Mouse (Mus musculus): ENCODE data around the gene Kcnd2. TPM values are rescaled to one million over a fixed set of nuclear protein-coding genes. Genes with fewer than 3 reads are reported as not detected.

Kcnd2 gene
- polyA plus RNA-seq, 1 experiment from 2014 or later, result 1.6 TPM

- H3K9me3 ChIP-seq (ENCODE audit: control insufficient read depth, low read length), result no peaks in the 10 kb centered on the region
- H3K36me3 ChIP-seq (ENCODE audit: control insufficient read depth, insufficient read depth, low read length), result no peaks in the 10 kb centered on the region
- H3K4me3 ChIP-seq (ENCODE audit: low read depth, low read length), result no peak overlapping the region
- H3K9ac ChIP-seq (ENCODE audit: low read length), result no peak overlapping the region
- 0 out of 2 replicates have a peak, but pooled peaks cover 3% of the 10 kb centered on the region for H3K4me1 ChIP-seq (replicated peaks; ENCODE audit: control insufficient read depth, insufficient read depth, low read length)
- H3K27ac ChIP-seq (ENCODE audit: low read depth), result no peak overlapping the region
- no peaks in the 10 kb centered on the region for H3K27me3 ChIP-seq (replicated peaks; ENCODE audit: control insufficient read depth, insufficient read depth, low read length)
- ATAC-seq (replicated peaks; ENCODE audit: low FRiP score, low TSS enrichment, low read depth) (no peak), DNase-seq (ENCODE audit: low spot score) (no peak)
- H3K4me2 ChIP-seq (ENCODE audit: low read length), result no peak overlapping the region
- WGBS, result 58% methylated on average over 6 of the region's 6 CpGs
Measured at GRCm38 (mm10) chr6:21570964-21571363, 355.7 kb downstream of the Kcnd2 start.

GRCm38 (mm10) chr6:21590156-21590555 is 374.9 kb downstream of the Kcnd2 start:
- Histone ChIP-seq H3K27ac (ENCODE audit: low read depth) (no peak overlapping the region), H3K9ac (ENCODE audit: low read length) (no peak overlapping the region), H3K4me2 (ENCODE audit: low read length) (no peak overlapping the region), H3K27me3 (replicated peaks; ENCODE audit: control insufficient read depth, insufficient read depth, low read length) (no peaks in the 10 kb centered on the region), H3K4me3 (ENCODE audit: low read depth, low read length) (no peak overlapping the region), H3K36me3 (ENCODE audit: control insufficient read depth, insufficient read depth, low read length) (no peaks in the 10 kb centered on the region), H3K4me1 (replicated peaks; ENCODE audit: control insufficient read depth, insufficient read depth, low read length) (no peaks in the 10 kb centered on the region), H3K9me3 (ENCODE audit: control insufficient read depth, low read length) (no peaks in the 10 kb centered on the region)
- no peak for DNase-seq (ENCODE audit: low spot score)
- no peak for ATAC-seq (replicated peaks; ENCODE audit: low FRiP score, low TSS enrichment, low read depth)
- 89% methylated on average over 3 of the region's 3 CpGs for whole genome bisulfite sequencing

GRCm38 (mm10) chr6:21597424-21597823 is 382.1 kb downstream of the Kcnd2 start:
- DNase-seq (ENCODE audit: low spot score) (no peak), ATAC-seq (replicated peaks; ENCODE audit: low FRiP score, low TSS enrichment, low read depth) (no peak)
- Histone ChIP-seq H3K27me3 (replicated peaks; ENCODE audit: control insufficient read depth, insufficient read depth, low read length) (no peaks in the 10 kb centered on the region), H3K4me3 (ENCODE audit: low read depth, low read length) (no peak overlapping the region), H3K4me1 (replicated peaks; ENCODE audit: control insufficient read depth, insufficient read depth, low read length) (no peaks in the 10 kb centered on the region), H3K9me3 (ENCODE audit: control insufficient read depth, low read length) (no peaks in the 10 kb centered on the region), H3K27ac (ENCODE audit: low read depth) (no peak overlapping the region), H3K9ac (ENCODE audit: low read length) (no peak overlapping the region), H3K36me3 (ENCODE audit: control insufficient read depth, insufficient read depth, low read length) (no peaks in the 10 kb centered on the region), H3K4me2 (ENCODE audit: low read length) (no peak overlapping the region)
- WGBS, result 70% methylated on average over 3 of the region's 3 CpGs

GRCm38 (mm10) chr6:21609381-21610059 is 394.2 kb downstream of the Kcnd2 start:
- H3K4me3 ChIP-seq (ENCODE audit: low read depth, low read length), result no peak overlapping the region
- H3K4me1 ChIP-seq (replicated peaks; ENCODE audit: control insufficient read depth, insufficient read depth, low read length), result no peaks in the 10 kb centered on the region
- H3K27me3 ChIP-seq (replicated peaks; ENCODE audit: control insufficient read depth, insufficient read depth, low read length), result no peaks in the 10 kb centered on the region
- ATAC-seq (replicated peaks; ENCODE audit: low FRiP score, low TSS enrichment, low read depth), result no peak
- no peak for DNase-seq (ENCODE audit: low spot score)
- no peak overlapping the region for H3K4me2 ChIP-seq (ENCODE audit: low read length)
- no peaks in the 10 kb centered on the region for H3K36me3 ChIP-seq (ENCODE audit: control insufficient read depth, insufficient read depth, low read length)
- 74% methylated on average over 7 of the region's 7 CpGs for WGBS
- H3K27ac ChIP-seq (ENCODE audit: low read depth), result no peak overlapping the region
- no peaks in the 10 kb centered on the region for H3K9me3 ChIP-seq (ENCODE audit: control insufficient read depth, low read length)
- H3K9ac ChIP-seq (ENCODE audit: low read length), result no peak overlapping the region

DNA sequence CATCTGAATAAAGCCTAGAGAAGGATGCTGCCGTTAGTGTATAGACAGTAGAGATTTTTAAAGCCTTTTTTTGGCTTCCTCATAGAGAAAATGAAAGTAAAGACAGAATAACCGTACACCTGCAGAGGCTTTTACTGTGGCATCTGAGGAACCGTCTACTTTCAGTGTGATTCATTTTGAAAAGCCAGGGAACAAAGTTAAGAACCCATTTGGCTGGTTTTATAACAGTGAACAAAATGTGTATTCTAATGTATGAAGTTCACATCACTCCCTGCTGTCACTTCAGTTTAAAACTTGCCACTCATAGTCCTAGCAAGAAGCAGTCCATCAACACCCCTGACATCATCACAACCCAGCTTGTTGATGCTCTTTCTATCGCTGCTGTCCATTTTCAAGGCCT is 414.7 kb downstream of the Kcnd2 start:
- Histone ChIP-seq H3K4me3 (ENCODE audit: low read depth, low read length) (no peak overlapping the region), H3K9me3 (ENCODE audit: control insufficient read depth, low read length) (no peaks in the 10 kb centered on the region), H3K27me3 (replicated peaks; ENCODE audit: control insufficient read depth, insufficient read depth, low read length) (no peaks in the 10 kb centered on the region), H3K27ac (ENCODE audit: low read depth) (no peak overlapping the region), H3K36me3 (ENCODE audit: control insufficient read depth, insufficient read depth, low read length) (no peaks in the 10 kb centered on the region), H3K4me1 (replicated peaks; ENCODE audit: control insufficient read depth, insufficient read depth, low read length) (no peaks in the 10 kb centered on the region), H3K4me2 (ENCODE audit: low read length) (no peak overlapping the region), H3K9ac (ENCODE audit: low read length) (no peak overlapping the region)
- ATAC-seq (replicated peaks; ENCODE audit: low FRiP score, low TSS enrichment, low read depth), result no peak
- no peak for DNase-seq (ENCODE audit: low spot score)
- WGBS, result 87% methylated on average over 4 of the region's 4 CpGs

- no peaks in the 10 kb centered on the region for H3K36me3 ChIP-seq (ENCODE audit: control insufficient read depth, insufficient read depth, low read length)
- no peak overlapping the region for H3K27ac ChIP-seq (ENCODE audit: low read depth)
- H3K9ac ChIP-seq (ENCODE audit: low read length), result no peak overlapping the region
- H3K4me1 ChIP-seq (replicated peaks; ENCODE audit: control insufficient read depth, insufficient read depth, low read length), result no peaks in the 10 kb centered on the region
- no peak overlapping the region for H3K4me2 ChIP-seq (ENCODE audit: low read length)
- DNase-seq (ENCODE audit: low spot score) (no peak), ATAC-seq (replicated peaks; ENCODE audit: low FRiP score, low TSS enrichment, low read depth) (no peak)
- H3K27me3 ChIP-seq (replicated peaks; ENCODE audit: control insufficient read depth, insufficient read depth, low read length), result no peaks in the 10 kb centered on the region
- no peaks in the 10 kb centered on the region for H3K9me3 ChIP-seq (ENCODE audit: control insufficient read depth, low read length)
- no peak overlapping the region for H3K4me3 ChIP-seq (ENCODE audit: low read depth, low read length)
Measured at GRCm38 (mm10) chr6:21655681-21656080, 440.4 kb downstream of the Kcnd2 start.

DNA sequence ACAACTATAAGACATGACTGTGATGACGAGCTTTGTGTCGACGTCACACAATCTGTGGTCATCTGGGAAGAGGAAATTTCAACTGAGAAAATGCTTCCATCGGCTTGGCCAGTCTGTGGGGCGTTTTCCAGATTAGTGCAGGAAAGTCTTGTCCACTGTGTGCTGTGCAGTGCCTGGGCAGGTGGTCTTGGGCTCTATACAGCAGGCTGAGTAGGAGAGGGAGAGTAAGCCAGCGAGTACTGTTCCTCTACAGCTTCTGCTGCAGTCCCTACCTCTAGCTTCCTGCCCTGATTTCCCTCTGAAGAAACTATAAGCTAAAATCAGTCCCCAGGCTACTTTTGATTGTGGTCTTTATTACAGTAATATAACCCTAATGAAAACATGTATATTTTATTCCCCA is 448.8 kb downstream of the Kcnd2 start:
- DNase-seq (ENCODE audit: low spot score) (no peak), ATAC-seq (replicated peaks; ENCODE audit: low FRiP score, low TSS enrichment, low read depth) (no peak)
- Histone ChIP-seq H3K36me3 (ENCODE audit: control insufficient read depth, insufficient read depth, low read length) (no peaks in the 10 kb centered on the region), H3K4me2 (ENCODE audit: low read length) (no peak overlapping the region), H3K9ac (ENCODE audit: low read length) (no peak overlapping the region), H3K4me1 (replicated peaks; ENCODE audit: control insufficient read depth, insufficient read depth, low read length) (no peaks in the 10 kb centered on the region), H3K27me3 (replicated peaks; ENCODE audit: control insufficient read depth, insufficient read depth, low read length) (no peaks in the 10 kb centered on the region), H3K27ac (ENCODE audit: low read depth) (no peak overlapping the region), H3K4me3 (ENCODE audit: low read depth, low read length) (no peak overlapping the region), H3K9me3 (ENCODE audit: control insufficient read depth, low read length) (no peaks in the 10 kb centered on the region)
- WGBS, result 85% methylated on average over 6 of the region's 6 CpGs

- H3K36me3 ChIP-seq (ENCODE audit: control insufficient read depth, insufficient read depth, low read length), result no peaks in the 10 kb centered on the region
- H3K9me3 ChIP-seq (ENCODE audit: control insufficient read depth, low read length), result no peaks in the 10 kb centered on the region
- 62% methylated on average over 4 of the region's 4 CpGs for WGBS
- no peaks in the 10 kb centered on the region for H3K27me3 ChIP-seq (replicated peaks; ENCODE audit: control insufficient read depth, insufficient read depth, low read length)
- H3K4me3 ChIP-seq (ENCODE audit: low read depth, low read length), result no peak overlapping the region
- no peak overlapping the region for H3K4me2 ChIP-seq (ENCODE audit: low read length)
- no peak overlapping the region for H3K27ac ChIP-seq (ENCODE audit: low read depth)
- ATAC-seq (replicated peaks; ENCODE audit: low FRiP score, low TSS enrichment, low read depth) (no peak), DNase-seq (ENCODE audit: low spot score) (no peak)
- no peak overlapping the region for H3K9ac ChIP-seq (ENCODE audit: low read length)
- H3K4me1 ChIP-seq (replicated peaks; ENCODE audit: control insufficient read depth, insufficient read depth, low read length), result no peaks in the 10 kb centered on the region
Measured at GRCm38 (mm10) chr6:21664638-21665037, 449.3 kb downstream of the Kcnd2 start.

- no peaks in the 10 kb centered on the region for H3K9me3 ChIP-seq (ENCODE audit: control insufficient read depth, low read length)
- H3K9ac ChIP-seq (ENCODE audit: low read length), result no peak overlapping the region
- no peaks in the 10 kb centered on the region for H3K4me1 ChIP-seq (replicated peaks; ENCODE audit: control insufficient read depth, insufficient read depth, low read length)
- H3K4me3 ChIP-seq (ENCODE audit: low read depth, low read length), result no peak overlapping the region
- WGBS, result 35% methylated on average over 6 of the region's 6 CpGs
- H3K4me2 ChIP-seq (ENCODE audit: low read length), result no peak overlapping the region
- no peaks in the 10 kb centered on the region for H3K27me3 ChIP-seq (replicated peaks; ENCODE audit: control insufficient read depth, insufficient read depth, low read length)
- DNase-seq (ENCODE audit: low spot score) (no peak), ATAC-seq (replicated peaks; ENCODE audit: low FRiP score, low TSS enrichment, low read depth) (no peak)
- no peaks in the 10 kb centered on the region for H3K36me3 ChIP-seq (ENCODE audit: control insufficient read depth, insufficient read depth, low read length)
- H3K27ac ChIP-seq (ENCODE audit: low read depth), result no peak overlapping the region
Measured at GRCm38 (mm10) chr6:21684252-21684651, 468.9 kb downstream of the Kcnd2 start.
